Mouse (Mus musculus) left cerebral cortex, adult 18-20 months (tissue): ENCODE data around the gene Zdhhc24. TPM values are rescaled to one million over a fixed set of nuclear protein-coding genes. Genes with fewer than 3 reads are reported as not detected.
A peak's percentile ranks its signal among the peaks of the same experiment; 100 is the strongest.

Experiments
- DNase-seq, 2 experiments: peaks; one replicate each; pipeline ENCODE4 v3.0.0; 2021 to 2022; ENCODE audit warnings: low spot score in 2 of 2, mixed read lengths in 1 of 2
- total RNA-seq, 2 experiments: library from RNA; stranded (reverse); gene quantifications; 2 replicates each; pipeline ENCODE4 v1.2.3; 2021

The Zdhhc24 gene
- total RNA-seq, 2 experiments from 2014 or later = 21.4 to 25.2 TPM

- DNase-seq = no peak
Observed at GRCm38 (mm10) chr19:4876241-4876640, 2.2 kb upstream of the Zdhhc24 start.

- DNase-seq = no peak
Observed at GRCm38 (mm10) chr19:4876755-4877154, 1.7 kb upstream of the Zdhhc24 start.

DNA sequence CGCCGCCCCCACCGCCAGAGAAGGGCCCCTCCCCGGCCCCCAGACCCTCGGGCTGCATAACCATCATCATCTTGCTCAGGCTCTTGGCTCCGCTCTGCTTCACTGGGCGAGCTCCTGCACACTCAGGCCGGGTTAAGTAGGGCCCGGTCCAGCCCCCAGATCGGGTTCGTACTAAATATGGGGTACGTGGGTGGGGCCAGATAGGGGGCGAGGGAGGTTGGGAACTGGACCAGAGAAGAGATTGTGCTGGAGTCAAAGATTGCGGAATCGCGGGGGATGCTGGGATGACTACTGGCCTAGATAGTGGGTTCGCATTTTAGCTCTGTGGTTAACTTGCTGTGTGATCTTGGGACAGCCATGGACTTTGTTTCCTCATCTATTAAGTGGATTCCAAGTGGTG is 683 bp upstream of the Zdhhc24 start, which contains the start of gene Actn3:
Gene Actn3 (minus strand): TSS at position 125 of the 400 bp plus-strand sequence.
- no peak for DNase-seq

DNA sequence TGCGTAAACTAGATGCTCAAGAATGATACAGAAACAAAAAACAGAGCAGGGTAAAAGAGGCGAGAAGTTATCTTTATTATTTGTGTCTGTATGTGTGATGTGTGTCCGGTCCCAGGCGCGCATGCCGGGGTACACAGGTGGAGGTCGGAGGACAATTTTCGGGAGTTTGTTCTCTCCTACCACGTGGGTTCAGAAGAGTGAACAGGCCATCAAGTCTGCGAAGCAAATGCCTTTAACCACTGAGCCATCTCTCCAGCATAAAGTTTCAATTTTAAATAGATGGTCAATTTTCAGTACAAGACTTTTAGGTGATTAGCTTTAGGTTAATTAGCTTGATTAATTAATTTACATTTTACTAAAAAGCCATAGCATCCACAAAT is 846 bp downstream of the Zdhhc24 start:
- DNase-seq = no peak

- DNase-seq = no peak
Observed at GRCm38 (mm10) chr19:4883961-4884360, 5.5 kb downstream of the Zdhhc24 start.

GRCm38 (mm10) chr19:4889791-4890190 is 11.3 kb downstream of the Zdhhc24 start:
- DNase-seq = no peak

DNA sequence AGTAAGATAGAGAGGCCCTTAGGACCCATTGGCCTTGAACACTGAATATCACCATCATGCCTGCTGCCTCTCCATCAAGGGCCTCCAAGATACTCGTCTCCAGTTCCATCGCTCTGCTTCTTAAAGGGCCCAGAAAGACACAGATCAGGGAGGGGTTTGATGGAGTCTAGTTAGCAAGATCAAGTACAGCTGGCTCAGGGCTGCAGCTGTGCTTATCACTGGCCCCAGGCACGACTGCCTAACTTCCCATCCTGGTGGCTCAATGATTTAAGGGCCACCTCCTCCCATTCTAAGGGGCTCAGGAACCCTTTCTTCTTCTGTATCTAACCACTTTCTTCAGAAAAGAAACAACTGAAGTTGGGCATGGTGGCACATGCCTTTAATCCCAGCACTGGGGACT is 13.3 kb downstream of the Zdhhc24 start:
- DNase-seq = no peak

DNA sequence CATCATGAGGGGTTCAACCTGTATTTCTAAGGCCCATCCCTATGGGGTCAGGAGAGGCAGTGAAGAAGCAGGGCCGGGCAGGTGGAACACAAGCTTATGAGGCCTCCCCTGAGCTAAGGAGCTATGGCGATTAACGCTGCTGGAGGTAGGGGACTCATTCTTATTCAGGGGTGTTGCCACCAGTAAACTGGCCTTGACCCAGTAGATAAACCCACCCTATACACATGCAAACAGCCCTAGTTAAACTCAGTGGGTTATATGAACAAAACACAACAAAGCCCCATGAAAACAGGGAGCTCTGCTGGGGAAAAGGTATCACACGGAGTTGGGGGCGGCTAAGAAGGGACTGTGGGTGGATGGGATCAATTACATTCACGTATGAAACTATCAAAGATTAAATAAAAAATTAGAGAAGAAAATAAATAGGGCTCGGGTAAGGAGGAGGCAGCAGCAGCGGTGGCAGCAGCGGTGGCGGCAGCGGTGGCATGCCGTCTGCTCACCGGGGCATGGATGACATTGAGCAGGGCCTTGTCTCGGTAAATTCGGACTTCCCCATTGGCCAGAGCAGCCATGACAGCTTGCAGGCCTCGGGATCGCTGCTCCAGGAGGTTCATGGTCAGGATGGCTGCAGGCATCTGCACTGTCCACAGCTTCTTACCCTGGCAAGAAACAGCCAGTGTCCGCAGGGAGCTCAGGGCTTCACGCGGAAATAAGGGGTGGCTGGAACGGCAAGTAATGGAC is 18.5 kb downstream of the Zdhhc24 start:
- no peak for DNase-seq

GRCm38 (mm10) chr19:4898972-4899371 is 20.5 kb downstream of the Zdhhc24 start:
- no peak for DNase-seq

GRCm38 (mm10) chr19:4899888-4900287 is 21.4 kb downstream of the Zdhhc24 start:
- DNase-seq = no peak

DNA sequence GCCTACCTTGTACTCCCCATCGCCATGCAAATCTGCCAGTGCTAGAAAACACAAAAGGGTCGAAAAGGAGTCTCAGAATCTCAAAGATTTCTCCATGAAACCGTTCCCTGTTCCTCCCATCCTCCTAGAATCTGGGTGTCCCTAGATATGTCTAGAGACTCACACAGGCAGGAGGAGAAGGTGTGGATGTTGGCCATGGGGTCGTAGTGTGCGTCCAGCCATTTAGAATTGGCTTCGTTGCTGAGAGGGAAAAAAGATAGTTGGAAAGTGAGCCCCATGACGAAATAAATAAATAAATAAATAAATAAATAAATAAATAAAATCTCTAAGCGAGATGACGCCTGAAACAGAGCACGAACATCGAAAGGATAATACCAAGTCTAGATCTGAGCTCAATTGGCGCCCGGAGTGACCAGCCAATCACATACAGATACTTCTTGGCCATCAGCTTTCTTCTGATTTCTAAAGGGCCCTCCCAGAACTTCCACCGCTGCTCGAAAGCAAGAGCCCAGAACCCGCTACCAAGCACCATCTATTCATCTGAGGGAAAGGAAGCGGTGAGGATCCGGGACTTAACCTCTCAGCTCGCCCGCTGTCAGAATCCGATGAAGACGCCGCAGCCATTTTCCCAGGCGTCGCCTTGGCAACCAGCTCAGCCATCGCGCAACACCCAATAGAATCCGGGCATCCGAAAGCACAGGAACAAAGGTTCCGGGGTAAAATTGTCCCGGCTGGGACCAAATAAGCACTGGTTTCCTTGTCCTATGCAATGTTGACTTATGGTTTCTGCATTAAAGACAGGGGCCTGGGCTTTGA is 27.7 kb downstream of the Zdhhc24 start, which contains the start of gene Bbs1:
Gene Bbs1 (minus strand): TSS at position 650 of the 816 bp plus-strand sequence.
- DNase-seq = peak; percentile 76 to 82

GRCm38 (mm10) chr19:4908107-4908506 is 29.6 kb downstream of the Zdhhc24 start:
- no peak for DNase-seq

- no peak for DNase-seq
Observed at GRCm38 (mm10) chr19:4909376-4909775, 30.9 kb downstream of the Zdhhc24 start.

GRCm38 (mm10) chr19:4915924-4916603 is 37.6 kb downstream of the Zdhhc24 start:
- DNase-seq = no peak

DNA sequence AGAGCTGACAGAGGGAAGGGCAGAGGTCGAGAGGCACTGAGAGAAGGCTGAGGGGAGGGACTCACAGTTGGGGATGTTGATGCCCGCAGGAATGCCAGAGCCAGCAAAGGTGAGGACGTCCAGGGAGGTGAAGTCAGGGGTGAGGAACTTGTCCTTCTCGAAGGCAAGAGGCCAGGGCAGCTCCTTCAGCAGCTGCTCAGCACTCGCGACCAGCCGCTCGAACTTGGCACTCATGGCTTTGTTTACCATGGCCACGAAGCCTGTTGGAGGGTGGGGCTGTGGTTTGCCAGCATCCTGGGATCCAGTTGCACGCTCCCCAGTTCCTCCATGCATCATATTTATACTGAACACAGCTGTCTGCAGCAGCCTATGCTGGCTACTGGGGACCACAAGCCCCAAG is 38.4 kb downstream of the Zdhhc24 start:
- DNase-seq = no peak

DNA sequence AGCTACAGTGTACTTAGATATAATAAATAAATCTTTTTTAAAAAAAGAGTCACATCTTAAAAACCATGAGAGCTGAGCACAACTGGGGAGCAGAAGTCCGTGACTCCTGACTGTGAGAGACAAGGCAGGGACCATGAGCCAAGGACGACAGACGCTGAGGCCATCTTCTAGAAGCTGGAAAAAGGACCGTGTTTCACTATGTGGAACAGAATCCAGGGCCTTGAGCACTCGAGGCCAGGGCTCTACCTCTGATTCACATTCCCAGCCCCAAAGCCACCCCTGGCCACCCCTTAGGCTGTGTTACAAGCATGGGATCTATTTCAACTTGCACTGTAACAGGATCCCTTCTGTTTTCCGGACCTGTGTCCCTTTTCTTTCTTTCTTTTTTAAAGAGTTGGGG is 41.2 kb downstream of the Zdhhc24 start:
- no peak for DNase-seq

DNA sequence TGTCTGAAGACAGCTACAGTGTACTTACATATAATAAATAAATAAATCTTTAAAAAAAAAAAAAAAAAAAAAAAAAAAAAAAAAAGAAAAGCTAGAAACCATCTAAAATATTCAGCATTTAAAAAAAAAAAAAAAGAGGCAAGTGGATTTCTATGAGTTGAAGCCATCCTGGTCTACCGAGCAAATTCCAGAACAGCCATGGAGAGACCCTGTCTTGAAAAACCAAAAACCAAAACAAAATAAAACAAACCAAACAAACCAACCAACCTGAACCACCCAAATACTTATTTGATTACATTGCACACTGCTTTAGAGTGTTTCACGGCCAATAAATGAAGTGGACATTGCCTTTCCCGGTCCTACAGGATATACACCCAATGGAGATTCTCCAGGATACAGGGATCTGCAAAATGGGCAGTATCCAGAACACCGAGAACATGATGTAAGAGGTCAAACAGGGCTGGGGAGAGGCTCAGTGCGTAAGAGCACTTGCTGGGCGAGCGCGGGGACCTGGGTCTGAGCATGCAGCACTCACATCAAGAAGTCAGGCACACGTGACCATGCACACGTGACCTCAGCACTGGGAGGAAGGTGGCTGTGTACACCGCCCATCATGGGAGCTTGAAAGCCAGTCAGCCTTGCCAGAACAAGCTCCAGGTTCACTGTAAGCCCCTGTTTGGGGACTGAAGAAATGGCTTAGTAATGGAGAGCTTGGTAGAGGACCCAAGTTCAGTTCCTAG is 46.8 kb downstream of the Zdhhc24 start:
- no peak for DNase-seq

DNA sequence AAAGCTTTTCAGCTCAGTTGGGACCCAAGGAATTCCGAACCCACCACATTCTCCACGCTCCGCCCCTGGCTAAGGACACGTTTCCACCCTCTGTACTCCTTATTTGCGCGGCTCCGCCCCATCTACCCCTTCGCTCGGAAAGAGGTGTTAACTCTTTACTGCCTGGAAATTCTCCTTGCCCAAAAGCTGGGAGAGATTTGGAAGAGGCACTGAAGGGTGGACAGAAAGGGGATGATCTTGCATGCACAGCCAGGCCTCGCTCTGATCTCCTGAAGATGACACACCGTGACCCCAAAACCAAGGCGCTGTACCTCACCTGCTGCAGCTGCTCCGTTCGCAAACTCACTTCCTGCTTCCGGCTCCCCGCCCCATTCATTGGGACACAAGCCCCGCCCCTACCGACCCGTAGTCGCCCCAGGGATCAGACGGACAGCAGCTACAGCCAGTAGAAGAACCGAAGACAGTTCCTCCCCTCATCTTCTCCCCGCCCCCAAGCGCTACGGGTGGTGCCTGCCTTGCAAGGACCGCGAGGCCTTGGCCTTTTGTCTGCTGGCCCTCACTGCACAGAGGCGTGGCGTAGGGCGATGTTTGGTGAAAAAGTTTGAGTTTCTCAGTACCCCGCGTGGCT is 49.5 kb downstream of the Zdhhc24 start, which contains the start of gene Dpp3:
Gene Dpp3 (minus strand): TSS at position 384 of the 628 bp plus-strand sequence.
- peak; percentile 99 for DNase-seq

GRCm38 (mm10) chr19:4928781-4929180 is 50.3 kb downstream of the Zdhhc24 start:
- DNase-seq = no peak
